Comparison of ENCODE assay signal across 23 mouse cellular contexts in genomic region chr9:110712545-110712944, GRCm38 (mm10). TPM values are rescaled to one million over a fixed set of nuclear protein-coding genes. Genes with fewer than 3 reads are reported as not detected.
DNase-seq lines count a peak whose midpoint lies in the region; ATAC-seq and TF ChIP-seq lines count a peak whose summit lies in the region.
"Had no signal": no experiment of that assay in that cellular context is flagged by ENCODE, and none has a peak within 500 bp of the region (broad histone marks: within the 10 kb centered on the region; RNA-seq: fewer than 3 reads in every experiment).

No protein-coding gene starts in this region.

- no peaks in the 10 kb centered on the region for H3K27me3 ChIP-seq in intestine, embryonic 16.5 days (replicated peaks; ENCODE audit: control insufficient read depth, insufficient read depth, low read length)
- H3K27me3 ChIP-seq in intestine, postnatal 0 days (replicated peaks; ENCODE audit: control insufficient read depth, insufficient read depth, low read length) = no peaks in the 10 kb centered on the region
- H3K27me3 ChIP-seq in kidney, adult 2 months (replicated peaks; ENCODE audit: control insufficient read depth, insufficient read depth, low read length) = no peaks in the 10 kb centered on the region
- H3K27me3 ChIP-seq in kidney, embryonic 15.5 days = no peaks in the 10 kb centered on the region
- H3K27me3 ChIP-seq: CH12.LX, Patski had no signal

- no peaks in the 10 kb centered on the region for H3K9me3 ChIP-seq in intestine, embryonic 16.5 days (ENCODE audit: control insufficient read depth, low read length)
- no peaks in the 10 kb centered on the region for H3K9me3 ChIP-seq in intestine, postnatal 0 days (ENCODE audit: control insufficient read depth)
- no peaks in the 10 kb centered on the region for H3K9me3 ChIP-seq in kidney, embryonic 15.5 days (replicated peaks)
- H3K9me3 ChIP-seq: G1E had no signal

- TF ChIP-seq POLR2A in kidney, adult 2 months (IDR thresholded peaks at IDR 0.05; ENCODE audit: low read depth, low read length) = no peak

- H3K4me1 ChIP-seq in intestine, embryonic 16.5 days (ENCODE audit: control insufficient read depth, insufficient read depth, low read length) = peaks cover 23% of the 10 kb centered on the region
- H3K4me1 ChIP-seq in intestine, postnatal 0 days (replicated peaks; ENCODE audit: control insufficient read depth, insufficient read depth, low read length) = no peaks in the 10 kb centered on the region
- peaks cover 7% of the 10 kb centered on the region; the same call in 1 of the 2 replicates for H3K4me1 ChIP-seq in kidney, adult 2 months (ENCODE audit: control insufficient read depth, insufficient read depth, low read length)
- peaks cover 11% of the 10 kb centered on the region; the same call in 1 of the 2 replicates for H3K4me1 ChIP-seq in kidney, embryonic 15.5 days

- ATAC-seq in intestine, embryonic 16.5 days = no peak
- no peak for ATAC-seq in intestine, postnatal 0 days
- no peak for ATAC-seq in kidney, embryonic 15.5 days (replicated peaks; ENCODE audit: low FRiP score)
- ATAC-seq: activated CD4-positive, CD25-positive, alpha-beta regulatory T cell, adult 4 months; CD4-positive, CD25-positive, alpha-beta regulatory T cell, adult 4 months; Patski had no signal

- 64% methylated on average over 4 of the region's 4 CpGs for WGBS in intestine, embryonic 16.5 days
- WGBS in intestine, postnatal 0 days = 70% methylated on average over 4 of the region's 4 CpGs
- whole genome bisulfite sequencing in kidney, adult 2 months = 63% methylated on average over 4 of the region's 4 CpGs
- WGBS in kidney, embryonic 15.5 days = 88% methylated on average over 4 of the region's 4 CpGs

- H3K9ac ChIP-seq in intestine, embryonic 16.5 days (ENCODE audit: low read depth, low read length) = no peak overlapping the region
- no peak overlapping the region for H3K9ac ChIP-seq in intestine, postnatal 0 days (ENCODE audit: low read depth, low read length)
- H3K9ac ChIP-seq in kidney, embryonic 15.5 days = no peak overlapping the region

- H3K36me3 ChIP-seq in intestine, embryonic 16.5 days (ENCODE audit: control insufficient read depth, insufficient read depth, low read length) = peaks cover 2% of the 10 kb centered on the region; the same call in 1 of the 2 replicates
- peaks cover 24% of the 10 kb centered on the region for H3K36me3 ChIP-seq in intestine, postnatal 0 days (ENCODE audit: control insufficient read depth, insufficient read depth)
- no peaks in the 10 kb centered on the region for H3K36me3 ChIP-seq in kidney, adult 2 months (ENCODE audit: control insufficient read depth, insufficient read depth, low read length)
- H3K36me3 ChIP-seq in kidney, embryonic 15.5 days = peaks cover 55% of the 10 kb centered on the region

- no peak overlapping the region for H3K4me2 ChIP-seq in intestine, embryonic 16.5 days (ENCODE audit: low read depth, low read length)
- no peak overlapping the region for H3K4me2 ChIP-seq in intestine, postnatal 0 days (replicated peaks; ENCODE audit: low read depth)
- H3K4me2 ChIP-seq in kidney, embryonic 15.5 days = no peak overlapping the region

- peak overlapping the region; percentile 39; the same call in 1 of the 2 replicates for H3K27ac ChIP-seq in intestine, embryonic 16.5 days (ENCODE audit: low read length)
- H3K27ac ChIP-seq in intestine, postnatal 0 days (ENCODE audit: low read depth, low read length) = no peak overlapping the region
- peak overlapping the region; percentile 48 for H3K27ac ChIP-seq in kidney, adult 2 months (ENCODE audit: insufficient read depth, low read depth, low read length)
- H3K27ac ChIP-seq in kidney, embryonic 15.5 days = no peak overlapping the region

- peak; percentile 72 for DNase-seq in kidney, adult 2 months
- DNase-seq in kidney, adult 8-10 months = peak; percentile 37 to 46
- no peak for DNase-seq in kidney, postnatal 14 days
- peak; percentile 70 for DNase-seq in kidney, adult 9 months
- no peak for DNase-seq in kidney, adult 18-20 months
- DNase-seq: adrenal gland, adult 2 months; adrenal gland, adult 8-10 months; adrenal gland, postnatal 10 days; adrenal gland, postnatal 14 days; adrenal gland, postnatal 25 days; adrenal gland, postnatal 36 days; B cell, adult 2 months; cerebellum, adult 11 months; cerebellum, adult 11-12 months had no signal

- H3K4me3 ChIP-seq in intestine, embryonic 16.5 days (ENCODE audit: low read length) = no peak overlapping the region
- H3K4me3 ChIP-seq in intestine, postnatal 0 days (ENCODE audit: low read depth, low read length) = no peak overlapping the region
- H3K4me3 ChIP-seq in kidney, adult 2 months (ENCODE audit: insufficient read depth, low read depth, low read length) = no peak overlapping the region
- H3K4me3 ChIP-seq in kidney, embryonic 15.5 days (replicated peaks) = no peak overlapping the region

- TF ChIP-seq CTCF in intestine, postnatal 0 days (IDR thresholded peaks at IDR 0.05; ENCODE audit: low read depth) = no peak
- TF ChIP-seq CTCF in kidney, adult 2 months (conservative IDR thresholded peaks at IDR 0.05; ENCODE audit: insufficient read depth, insufficient read length, low read depth, low read length) = no peak

RNA-seq across cellular contexts. Expression of gene Myl3, which starts 29.1 kb away (rescaled TPM):
- polyA plus RNA-seq in intestine, embryonic 16.5 days (2015; fragmentation: Nextera tagmentation; extraction: Ambion mirVana) = 0.67 and 0.71 TPM in 2 replicates
- polyA plus RNA-seq in intestine, postnatal 0 days (2015; fragmentation: Nextera tagmentation; extraction: Ambion mirVana) = 0.16 TPM in 1 of 2 replicates, not detected in the other
- 1.6 and 11.5 TPM in 2 replicates for polyA plus RNA-seq in kidney, adult 2 months (2012; rRNA removed)
- 1.8 and 3.9 TPM in 2 replicates for polyA plus RNA-seq in kidney, embryonic 15.5 days (2015; fragmentation: Nextera tagmentation; extraction: Ambion mirVana)
- polyA plus RNA-seq: activated CD4-positive, CD25-positive, alpha-beta regulatory T cell, adult 4 months; adrenal gland, adult 2 months; C2C12; CD4-positive, CD25-positive, alpha-beta regulatory T cell, adult 4 months; G1E had no signal

RNA-seq across cellular contexts. Expression of gene Pth1r, which starts 34.4 kb away (rescaled TPM):
- polyA plus RNA-seq in intestine, embryonic 16.5 days (2015; fragmentation: Nextera tagmentation; extraction: Ambion mirVana) = 15.4 and 16.4 TPM in 2 replicates
- polyA plus RNA-seq in intestine, postnatal 0 days (2015; fragmentation: Nextera tagmentation; extraction: Ambion mirVana) = 8.9 and 9.1 TPM in 2 replicates
- polyA plus RNA-seq in kidney, adult 2 months (2012; rRNA removed) = 740 and 847 TPM in 2 replicates
- polyA plus RNA-seq in kidney, embryonic 15.5 days (2015; fragmentation: Nextera tagmentation; extraction: Ambion mirVana) = 67.1 and 70.1 TPM in 2 replicates
- polyA plus RNA-seq: activated CD4-positive, CD25-positive, alpha-beta regulatory T cell, adult 4 months; CD4-positive, CD25-positive, alpha-beta regulatory T cell, adult 4 months had no signal

RNA-seq across cellular contexts. Expression of gene Ccdc12, which starts 56.2 kb away (rescaled TPM):
- polyA plus RNA-seq in intestine, embryonic 16.5 days (2015; fragmentation: Nextera tagmentation; extraction: Ambion mirVana) = 168 and 188 TPM in 2 replicates
- polyA plus RNA-seq in intestine, postnatal 0 days (2015; fragmentation: Nextera tagmentation; extraction: Ambion mirVana) = 122 and 124 TPM in 2 replicates
- polyA plus RNA-seq in kidney, adult 2 months (2012; rRNA removed) = 95.9 and 125 TPM in 2 replicates
- polyA plus RNA-seq in kidney, embryonic 15.5 days (2015; fragmentation: Nextera tagmentation; extraction: Ambion mirVana) = 151 and 157 TPM in 2 replicates

RNA-seq across cellular contexts. Expression of gene Nbeal2, which starts 58.6 kb away (rescaled TPM):
- polyA plus RNA-seq in intestine, embryonic 16.5 days (2015; fragmentation: Nextera tagmentation; extraction: Ambion mirVana) = 4.0 and 4.2 TPM in 2 replicates
- 1.0 and 1.3 TPM in 2 replicates for polyA plus RNA-seq in intestine, postnatal 0 days (2015; fragmentation: Nextera tagmentation; extraction: Ambion mirVana)
- 41.6 and 49.2 TPM in 2 replicates for polyA plus RNA-seq in kidney, adult 2 months (2012; rRNA removed)
- polyA plus RNA-seq in kidney, embryonic 15.5 days (2015; fragmentation: Nextera tagmentation; extraction: Ambion mirVana) = 3.7 and 5.5 TPM in 2 replicates

Comparison
In these comparisons a context has a peak if more than half of its experiments do, and no peak if none do; other contexts are left out.
1. H3K27ac ChIP-seq: peak in intestine, embryonic 16.5 days (single experiment) and kidney, adult 2 months (single experiment); none in intestine, postnatal 0 days (single experiment) and kidney, embryonic 15.5 days (single experiment).
2. DNase-seq: peak in kidney, adult 2 months (single experiment), kidney, adult 8-10 months (2 of 2) and kidney, adult 9 months (single experiment); none in kidney, postnatal 14 days (single experiment) and kidney, adult 18-20 months (single experiment).
3. RNA of gene Pth1r, which starts 34.4 kb away (polyA plus RNA-seq): 740 to 847 TPM in kidney, adult 2 months; 67.1 to 70.1 TPM in kidney, embryonic 15.5 days, 15.4 to 16.4 TPM in intestine, embryonic 16.5 days and 8.9 to 9.1 TPM in intestine, postnatal 0 days; every median in the first group is over 10 times any median in the second.